Mouse (Mus musculus) urinary bladder, postnatal 36 days (tissue): ENCODE measurements around the gene Cstf3.

Experiments
- DNase-seq, 2 experiments: peaks; one replicate each; pipeline ENCODE4 v3.0.0; 2022; ENCODE audit warnings: low spot score in 2 of 2, mixed read lengths in 1 of 2

Gene Cstf3

GRCm38 (mm10) chr2:104711585-104712485, 121.5 kb downstream of the Cstf3 start, which contains the start of gene Tcp11l1:
Tcp11l1 (minus strand) TSS chr2:104712169.
- peak; percentile 66 to 78 for DNase-seq

- no peak for DNase-seq
Observed at GRCm38 (mm10) chr2:104712486-104712809, 122.1 kb downstream of the Cstf3 start.

GRCm38 (mm10) chr2:104714254-104714691, 124.0 kb downstream of the Cstf3 start:
- no peak for DNase-seq
